Mouse (Mus musculus) MEL (cell line): ENCODE data around the gene Carm1. TPM values are rescaled to one million over a fixed set of nuclear protein-coding genes. Genes with fewer than 3 reads are reported as not detected.

Experiments
- DNase-seq: peaks from one replicate; pipeline ENCODE4 v3.0.0; 2011; ENCODE audit warnings: low read depth, low spot score
- H3K27ac ChIP-seq: 2 replicates; pipeline ENCODE4 v1.5.1; 2012; ENCODE audit warnings: low read depth, mild to moderate bottlenecking, control low read depth, low read length, moderate library complexity; ENCODE audit not compliant: control insufficient read depth
- H3K27me3 ChIP-seq, 2 experiments: fragments of 150-350 bp in 1 of 2; sonication (generic) in 1 of 2; 2 replicates each; pipeline ENCODE4 v1.6.1; 2012; ENCODE audit warnings: low read length in 2 of 2, mild to moderate bottlenecking in 2 of 2, improper control_type of control experiment in 1 of 2, moderate library complexity in 1 of 2; ENCODE audit not compliant: insufficient read depth in 2 of 2, control insufficient read depth in 1 of 2
- H3K36me3 ChIP-seq, 2 experiments: 2 replicates each; pipeline ENCODE4 v1.6.1; 2012 to 2014; ENCODE audit warnings: low read length in 2 of 2, improper control_type of control experiment in 1 of 2, inconsistent platforms in 1 of 2, mild to moderate bottlenecking in 1 of 2; ENCODE audit not compliant: insufficient read depth in 2 of 2, control insufficient read depth in 1 of 2
- H3K4me1 ChIP-seq, 2 experiments: fragments of 150-350 bp in 1 of 2; sonication (generic) in 1 of 2; 2 replicates each; pipeline ENCODE4 v1.6.1; 2012; ENCODE audit warnings: low read length in 2 of 2, improper control_type of control experiment in 1 of 2, mild to moderate bottlenecking in 1 of 2; ENCODE audit not compliant: insufficient read depth in 2 of 2, control insufficient read depth in 1 of 2
- H3K4me3 ChIP-seq, 2 experiments: fragments of 150-350 bp in 1 of 2; sonication (generic) in 1 of 2; 2 replicates each; pipeline ENCODE4 v1.5.1; 2012; ENCODE audit warnings: low read depth in 2 of 2, low read length in 2 of 2, mild to moderate bottlenecking in 2 of 2, moderate library complexity in 2 of 2, control low read depth in 1 of 2, improper control_type of control experiment in 1 of 2; ENCODE audit not compliant: control insufficient read depth in 1 of 2, insufficient read depth in 1 of 2
- H3K79me2 ChIP-seq: 2 replicates; pipeline ENCODE4 v1.6.1; 2012; ENCODE audit warnings: mild to moderate bottlenecking, low read length, moderate library complexity; ENCODE audit not compliant: control insufficient read depth, poor library complexity, insufficient read depth
- H3K9ac ChIP-seq: 2 replicates; pipeline ENCODE4 v1.6.1; 2012; ENCODE audit warnings: low read depth, mild to moderate bottlenecking, control low read depth, low read length, moderate library complexity; ENCODE audit not compliant: control insufficient read depth, poor library complexity, severe bottlenecking
- H3K9me3 ChIP-seq: fragments of 150-350 bp; sonication (generic); replicated peaks from 2 replicates; pipeline ENCODE4 v1.6.1; 2012; ENCODE audit warnings: mild to moderate bottlenecking, low read length, improper control_type of control experiment, moderate library complexity; ENCODE audit not compliant: insufficient read depth
- BHLHE40 ChIP-seq: IDR thresholded peaks from 2 replicates; pipeline ENCODE4 v1.6.1; 2012; ENCODE audit warnings: low read depth, mild to moderate bottlenecking, inconsistent platforms, low read length, improper control_type of control experiment, borderline replicate concordance
- CHD2 ChIP-seq: IDR thresholded peaks from 2 replicates; pipeline ENCODE4 v1.6.1; 2011; ENCODE audit warnings: low read length, improper control_type of control experiment
- CTCF ChIP-seq, 3 experiments: IDR thresholded peaks in 2 of 3; conservative IDR thresholded peaks in 1 of 3; 2 replicates each; pipeline ENCODE4 v1.5.1; 2011 to 2012; ENCODE audit warnings: low read length in 3 of 3, low read depth in 2 of 3, mild to moderate bottlenecking in 2 of 3, improper control_type of control experiment in 1 of 3, inconsistent platforms in 1 of 3, mixed read lengths in 1 of 3, moderate library complexity in 1 of 3; ENCODE audit not compliant: control insufficient read depth in 1 of 3, insufficient read depth in 1 of 3, poor library complexity in 1 of 3, severe bottlenecking in 1 of 3
- GABPA ChIP-seq: IDR thresholded peaks from 2 replicates; pipeline ENCODE4 v1.6.1; 2012; ENCODE audit warnings: low read depth, mild to moderate bottlenecking, inconsistent platforms, low read length, improper control_type of control experiment, moderate library complexity
- JUND ChIP-seq: IDR thresholded peaks from 2 replicates; pipeline ENCODE4 v1.6.1; 2011; ENCODE audit warnings: low read depth, mild to moderate bottlenecking, improper control_type of control experiment, low read length
- MAX ChIP-seq: IDR thresholded peaks from 2 replicates; pipeline ENCODE4 v1.6.1; 2011; ENCODE audit warnings: low read length, improper control_type of control experiment
- MEF2A ChIP-seq: IDR thresholded peaks from 2 replicates; pipeline ENCODE4 v1.6.1; 2014; ENCODE audit warnings: low read depth, mild to moderate bottlenecking, inconsistent platforms, low read length, improper control_type of control experiment; ENCODE audit not compliant: poor library complexity, insufficient replicate concordance, severe bottlenecking; ENCODE audit errors: extremely low read depth
- MXI1 ChIP-seq: IDR thresholded peaks from 2 replicates; pipeline ENCODE4 v1.6.1; 2011; ENCODE audit warnings: mild to moderate bottlenecking, low read depth, low read length, improper control_type of control experiment
- NELFE ChIP-seq: IDR thresholded peaks from 2 replicates; pipeline ENCODE4 v1.6.1; 2011; ENCODE audit warnings: low read depth, low read length, improper control_type of control experiment
- NRF1 ChIP-seq: IDR thresholded peaks from 2 replicates; pipeline ENCODE4 v1.6.1; 2014; ENCODE audit warnings: low read depth, mild to moderate bottlenecking, inconsistent platforms, low read length, improper control_type of control experiment, moderate library complexity; ENCODE audit not compliant: poor library complexity, insufficient read depth, severe bottlenecking
- POLR2A ChIP-seq, 2 experiments: IDR thresholded peaks; 2 replicates each; pipeline ENCODE4 v1.6.1; 2011 to 2012; ENCODE audit warnings: low read length in 2 of 2, mild to moderate bottlenecking in 2 of 2, control low read depth in 1 of 2, improper control_type of control experiment in 1 of 2, low read depth in 1 of 2, moderate library complexity in 1 of 2; ENCODE audit not compliant: control insufficient read depth in 1 of 2, insufficient read depth in 1 of 2, poor library complexity in 1 of 2
- POLR2AphosphoS5 ChIP-seq: IDR thresholded peaks from 2 replicates; pipeline ENCODE4 v1.6.1; 2012; ENCODE audit warnings: low read depth, borderline replicate concordance, mild to moderate bottlenecking, inconsistent platforms, low read length, moderate library complexity, mixed read lengths
- SIN3A ChIP-seq: IDR thresholded peaks from 2 replicates; pipeline ENCODE4 v1.6.1; 2012; ENCODE audit warnings: low read length, improper control_type of control experiment, inconsistent platforms
- TAL1 ChIP-seq: IDR thresholded peaks from 2 replicates; pipeline ENCODE4 v1.6.1; 2012; ENCODE audit warnings: mild to moderate bottlenecking, inconsistent platforms, low read length, moderate library complexity, mixed read lengths
- TBP ChIP-seq: IDR thresholded peaks from 2 replicates; pipeline ENCODE4 v1.8.0; 2011; ENCODE audit warnings: low read depth, low read length, improper control_type of control experiment
- TCF12 ChIP-seq: IDR thresholded peaks from 2 replicates; pipeline ENCODE4 v1.6.1; 2014; ENCODE audit warnings: low read depth, mild to moderate bottlenecking, inconsistent platforms, low read length, improper control_type of control experiment, moderate library complexity
- USF1 ChIP-seq: IDR thresholded peaks from 2 replicates; pipeline ENCODE4 v1.6.1; 2014; ENCODE audit warnings: low read depth, mild to moderate bottlenecking, inconsistent platforms, low read length, improper control_type of control experiment, moderate library complexity
- USF2 ChIP-seq, 2 experiments: IDR thresholded peaks; 2 replicates each; pipeline ENCODE4 v1.6.1; 2011 to 2012; ENCODE audit warnings: improper control_type of control experiment in 2 of 2, low read length in 2 of 2, borderline replicate concordance in 1 of 2, inconsistent platforms in 1 of 2, low read depth in 1 of 2, mild to moderate bottlenecking in 1 of 2; ENCODE audit not compliant: insufficient read depth in 1 of 2
- ZKSCAN1 ChIP-seq: IDR thresholded peaks from 2 replicates; pipeline ENCODE4 v1.6.1; 2012; ENCODE audit warnings: low read depth, mild to moderate bottlenecking, inconsistent platforms, low read length, improper control_type of control experiment, moderate library complexity
- ZMIZ1 ChIP-seq: IDR thresholded peaks from 2 replicates; pipeline ENCODE4 v1.6.1; 2012; ENCODE audit warnings: low read depth, mild to moderate bottlenecking, inconsistent platforms, low read length, improper control_type of control experiment, moderate library complexity
- polyA plus RNA-seq, 2 experiments: library from polyadenylated mRNA; stranded (reverse) in 1 of 2; unstranded in 1 of 2; fragments of >175 nt in 1 of 2; fragments of >200 nt in 1 of 2; gene quantifications; 2 replicates each; pipeline versions ENCODE4 v1.2.1 to v1.2.4; 2012; ENCODE audit warnings: low replicate concordance in 2 of 2, low read depth in 1 of 2; ENCODE audit not compliant: insufficient read length in 2 of 2, insufficient read depth in 1 of 2, missing spikeins in 1 of 2
- total RNA-seq: library from RNA; depleted of rRNA; stranded (reverse); fragments of 300-350 nt; gene quantifications from 2 replicates; pipeline ENCODE4 v1.2.3, GENCODE M21; 2012

Carm1 gene
- total and polyA plus RNA-seq, 3 experiments = 121 to 423 (median 121) TPM

- TF ChIP-seq MAX (peak; percentile 59; the same call in 1 of the 2 replicates), USF1 (no peak), NELFE (no peak), CTCF (IDR thresholded peaks at IDR 0.05 in 2 of 3, conservative IDR thresholded peaks at IDR 0.05 in 1 of 3; ENCODE audit: control insufficient read depth in 1 of 3, insufficient read depth in 1 of 3, low read depth in 2 of 3, low read length in 3 of 3, poor library complexity in 1 of 3, severe bottlenecking in 1 of 3) (no peak), TCF12 (0 out of 2 replicates have a peak, but pooled peaks have one; percentile 5), MEF2A (no peak), TAL1 (no peak), SIN3A (no peak), POLR2A (IDR thresholded peaks at IDR 0.05; ENCODE audit: control insufficient read depth in 1 of 2, insufficient read depth in 1 of 2, low read depth in 1 of 2, low read length in 2 of 2, poor library complexity in 1 of 2) (0 out of 4 replicates have a peak, but pooled peaks of 1 of the 2 experiments have one; percentile 36), CHD2 (no peak), ZKSCAN1 (0 out of 2 replicates have a peak, but pooled peaks have one; percentile 29), BHLHE40 (no peak), NRF1 (no peak), USF2 (IDR thresholded peaks at IDR 0.05; ENCODE audit: borderline replicate concordance in 1 of 2, insufficient read depth in 1 of 2, low read depth in 1 of 2, low read length in 2 of 2) (no peak; a peak in 1 of 4 replicates), GABPA (no peak), JUND (no peak), ZMIZ1 (no peak)
Observed at GRCm38 (mm10) chr9:21606648-21607047, 60.0 kb downstream of the Carm1 start (continued).

GRCm38 (mm10) chr9:21609861-21610260 lies 63.2 kb downstream of the Carm1 start:
- TF ChIP-seq CTCF (IDR thresholded peaks at IDR 0.05 in 2 of 3, conservative IDR thresholded peaks at IDR 0.05 in 1 of 3; ENCODE audit: control insufficient read depth in 1 of 3, insufficient read depth in 1 of 3, low read depth in 2 of 3, low read length in 3 of 3, poor library complexity in 1 of 3, severe bottlenecking in 1 of 3) (no peak), TBP (peak; percentile 41; the same call in 1 of the 2 replicates), MEF2A (no peak), POLR2AphosphoS5 (no peak), MXI1 (no peak)
- H3K4me1 ChIP-seq = peaks cover 10 to 16% of the 10 kb centered on the region in 2 experiments
- H3K4me3 ChIP-seq = no peak overlapping the region
- H3K9me3 ChIP-seq = no peaks in the 10 kb centered on the region
- no peak overlapping the region for H3K9ac ChIP-seq
- peak; percentile 83 for DNase-seq
- H3K79me2 ChIP-seq = no peaks in the 10 kb centered on the region
- H3K36me3 ChIP-seq = peaks cover 0 to 9% of the 10 kb centered on the region in 2 experiments; a peak in 2 of 4 replicates
- no peaks in the 10 kb centered on the region for H3K27me3 ChIP-seq
- no peak overlapping the region for H3K27ac ChIP-seq
